Mouse (Mus musculus) stomach, postnatal 0 days (tissue): ENCODE data around the gene Lmod1.

Experiments used
- CTCF ChIP-seq: IDR thresholded peaks from 2 replicates; pipeline ENCODE4 v1.5.1; 2016; ENCODE audit warnings: antibody characterized with exemption, low read depth, mild to moderate bottlenecking, moderate library complexity
- EP300 ChIP-seq: optimal IDR thresholded peaks from 2 replicates; pipeline ENCODE3; 2016; ENCODE audit warnings: antibody characterized with exemption

- no peak for TF ChIP-seq EP300
- no peak for TF ChIP-seq CTCF
These were observed 84.4 kb downstream of the Lmod1 start for GRCm38 (mm10) chr1:135408973-135409372.
